8 mouse cellular contexts compared by ENCODE assay signal in the genomic region with DNA sequence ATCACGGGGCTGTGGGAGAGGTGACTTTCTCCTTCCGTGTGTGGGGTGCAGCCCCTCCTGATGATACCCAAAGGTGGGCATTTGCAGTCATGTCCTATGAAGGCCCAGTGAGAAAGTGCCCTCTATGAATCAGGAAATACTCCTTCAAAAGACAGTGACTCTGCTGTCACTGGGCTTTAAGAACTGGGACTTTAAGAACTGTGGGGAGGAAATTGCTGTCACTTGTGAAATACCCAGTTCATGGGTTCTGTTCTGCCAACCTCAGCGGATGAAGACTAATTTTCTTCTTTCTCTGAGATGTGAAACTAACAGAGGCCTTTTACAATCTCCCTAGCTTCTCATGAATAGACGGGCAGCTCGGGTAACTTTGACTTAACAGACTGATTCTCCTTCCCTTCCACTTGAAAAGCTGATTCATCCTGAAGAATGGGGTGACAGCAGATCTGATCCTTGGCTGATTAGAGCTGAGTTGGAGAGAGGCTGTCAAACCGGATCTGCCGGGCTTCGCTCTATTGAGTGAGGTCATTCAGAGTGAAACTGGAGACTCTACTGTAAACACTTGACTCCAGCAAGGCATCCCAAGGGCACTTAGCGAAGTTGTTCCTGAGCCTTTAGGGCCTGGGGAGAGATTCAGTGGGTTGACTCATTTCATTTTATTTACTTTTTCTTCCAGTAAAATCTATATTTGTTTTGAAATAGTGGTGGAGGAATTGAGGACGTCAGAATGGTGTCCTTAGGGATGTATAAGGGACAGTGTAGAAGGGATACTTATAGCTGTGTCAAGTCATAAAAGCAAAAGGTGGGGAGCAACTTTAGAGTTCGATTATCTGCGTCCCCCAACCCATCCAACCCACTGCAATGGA.
DNase-seq lines count a peak whose midpoint lies in the region; ATAC-seq lines count a peak whose summit lies in the region.

No protein-coding gene starts in this region.

- H3K4me1 ChIP-seq in heart, embryonic 13.5 days, result peaks cover 58% of the 10 kb centered on the region
- H3K4me1 ChIP-seq in embryonic facial prominence, embryonic 11.5 days (ENCODE audit: control insufficient read depth, insufficient read depth, low read length), result peaks cover 3% of the 10 kb centered on the region; the same call in 1 of the 2 replicates
- peaks cover 13% of the 10 kb centered on the region; the same call in 1 of the 2 replicates for H3K4me1 ChIP-seq in limb, embryonic 11.5 days (ENCODE audit: control insufficient read depth, insufficient read depth, low read length)

- peak overlapping the region; percentile 7; the same call in 1 of the 2 replicates for H3K4me2 ChIP-seq in heart, embryonic 13.5 days
- H3K4me2 ChIP-seq in embryonic facial prominence, embryonic 11.5 days (ENCODE audit: low read depth, low read length), result no peak overlapping the region
- H3K4me2 ChIP-seq in limb, embryonic 11.5 days (ENCODE audit: low read depth, severe bottlenecking), result no peak overlapping the region

- H3K27ac ChIP-seq in heart, embryonic 13.5 days (replicated peaks), result peak overlapping the region; percentile 34; the same call in 1 of the 2 replicates
- no peak overlapping the region for H3K27ac ChIP-seq in embryonic facial prominence, embryonic 11.5 days (replicated peaks; ENCODE audit: low read depth, low read length)
- no peak overlapping the region for H3K27ac ChIP-seq in limb, embryonic 11.5 days (replicated peaks; ENCODE audit: low read depth, low read length)

- no peaks in the 10 kb centered on the region for H3K36me3 ChIP-seq in heart, embryonic 13.5 days
- no peaks in the 10 kb centered on the region for H3K36me3 ChIP-seq in embryonic facial prominence, embryonic 11.5 days (replicated peaks; ENCODE audit: control insufficient read depth, insufficient read depth, low read depth, low read length)
- no peaks in the 10 kb centered on the region for H3K36me3 ChIP-seq in limb, embryonic 11.5 days (ENCODE audit: control insufficient read depth, insufficient read depth, low read length)

- 26% methylated on average over 12 of the region's 12 CpGs for WGBS in heart, embryonic 13.5 days
- WGBS in embryonic facial prominence, embryonic 11.5 days, result 19% methylated on average over 12 of the region's 12 CpGs
- 35% methylated on average over 12 of the region's 12 CpGs for WGBS in limb, embryonic 11.5 days

- H3K9me3 ChIP-seq in heart, embryonic 13.5 days, result no peaks in the 10 kb centered on the region
- H3K9me3 ChIP-seq in embryonic facial prominence, embryonic 11.5 days (replicated peaks; ENCODE audit: control insufficient read depth, low read length), result no peaks in the 10 kb centered on the region
- H3K9me3 ChIP-seq in limb, embryonic 11.5 days (ENCODE audit: control insufficient read depth, low read length), result no peaks in the 10 kb centered on the region

- H3K4me3 ChIP-seq in heart, embryonic 13.5 days, result no peak overlapping the region
- H3K4me3 ChIP-seq in embryonic facial prominence, embryonic 11.5 days (ENCODE audit: low read depth, low read length), result no peak overlapping the region
- H3K4me3 ChIP-seq in limb, embryonic 11.5 days (ENCODE audit: low read depth, low read length), result no peak overlapping the region

- H3K9ac ChIP-seq in heart, embryonic 13.5 days, result no peak overlapping the region
- no peak overlapping the region for H3K9ac ChIP-seq in embryonic facial prominence, embryonic 11.5 days (replicated peaks; ENCODE audit: low read length)
- H3K9ac ChIP-seq in limb, embryonic 11.5 days (ENCODE audit: low read length), result no peak overlapping the region

- ATAC-seq in heart, embryonic 13.5 days (ENCODE audit: extremely low read depth, insufficient number of reproducible peaks, low FRiP score, low TSS enrichment), result no peak
- ATAC-seq in embryonic facial prominence, embryonic 11.5 days (replicated peaks; ENCODE audit: insufficient number of reproducible peaks, low FRiP score, low TSS enrichment, low read depth), result peak; percentile 74
- ATAC-seq in limb, embryonic 11.5 days (ENCODE audit: insufficient number of reproducible peaks, low FRiP score, low TSS enrichment, low read depth), result no peak
- no peak for ATAC-seq in erythroid progenitor cell, adult 5-6 weeks (replicated peaks; ENCODE audit: low FRiP score, poor library complexity, severe bottlenecking)

- H3K27me3 ChIP-seq in heart, embryonic 13.5 days (replicated peaks), result no peaks in the 10 kb centered on the region
- no peaks in the 10 kb centered on the region for H3K27me3 ChIP-seq in embryonic facial prominence, embryonic 11.5 days (ENCODE audit: control insufficient read depth, insufficient read depth, low read length)
- no peaks in the 10 kb centered on the region for H3K27me3 ChIP-seq in limb, embryonic 11.5 days (ENCODE audit: control insufficient read depth, insufficient read depth, low read length)

- no peak for DNase-seq in heart, postnatal 4 days
- peak; percentile 86 for DNase-seq in embryonic facial prominence, embryonic 11.5 days (ENCODE audit: low spot score)
- DNase-seq in limb, embryonic 11.5 days (ENCODE audit: low spot score), result peak; percentile 49
- peak; percentile 36 for DNase-seq in retina, postnatal 1 day
- no peak for DNase-seq in ovary, postnatal 36 days (ENCODE audit: low spot score)
- no peak for DNase-seq in cerebellum, adult 9-10 months

Comparison
In these comparisons a context has a peak if more than half of its experiments do, and no peak if none do; other contexts are left out.
1. DNase-seq: peak in embryonic facial prominence, embryonic 11.5 days (single experiment), limb, embryonic 11.5 days (single experiment) and retina, postnatal 1 day (single experiment); none in heart, postnatal 4 days (single experiment), ovary, postnatal 36 days (single experiment) and cerebellum, adult 9-10 months (single experiment).